Mouse (Mus musculus) forebrain, embryonic 14.5 days (tissue): Measurements from ENCODE around the gene Samd11. TPM values are rescaled to one million over a fixed set of nuclear protein-coding genes. Genes with fewer than 3 reads are reported as not detected.
A peak's percentile ranks its signal among the peaks of the same experiment; 100 is the strongest.

Experiments
- ATAC-seq: fragments of 200-750 bp; cut with Nextera tagmentation; 2 replicates; pipeline ENCODE4 v1.8.0; 2017; ENCODE audit warnings: mild to moderate bottlenecking, moderate library complexity
- DNase-seq: peaks from one replicate; pipeline ENCODE4 v3.0.0-alpha.2; 2015; ENCODE audit warnings: low spot score
- H3K27ac ChIP-seq: fragments of 300-500 bp; sonication (generic); 2 replicates; pipeline ENCODE4 v1.5.1; 2014; ENCODE audit warnings: low read depth, mild to moderate bottlenecking, control low read depth, low read length, moderate library complexity
- H3K27me3 ChIP-seq: fragments of 300-500 bp; sonication (generic); replicated peaks from 2 replicates; pipeline ENCODE4 v1.6.1; 2014; ENCODE audit warnings: low read length, control low read depth, mixed read lengths; ENCODE audit not compliant: control insufficient read depth, insufficient read depth
- H3K36me3 ChIP-seq: fragments of 300-500 bp; sonication (generic); 2 replicates; pipeline ENCODE4 v1.6.1; 2014; ENCODE audit warnings: low read length, control low read depth; ENCODE audit not compliant: control insufficient read depth, insufficient read depth
- H3K4me1 ChIP-seq: fragments of 300-500 bp; sonication (generic); 2 replicates; pipeline ENCODE4 v1.6.1; 2014; ENCODE audit warnings: antibody characterized with exemption, low read length, control low read depth; ENCODE audit not compliant: control insufficient read depth, insufficient read depth
- H3K4me2 ChIP-seq: fragments of 300-500 bp; sonication (generic); 2 replicates; pipeline ENCODE4 v1.6.1; 2014; ENCODE audit warnings: mild to moderate bottlenecking, control low read depth, low read length
- H3K4me3 ChIP-seq: fragments of 300-500 bp; sonication (generic); 2 replicates; pipeline ENCODE4 v1.5.1; 2014; ENCODE audit warnings: low read depth, low read length, control low read depth
- H3K9ac ChIP-seq: fragments of 300-500 bp; sonication (generic); 2 replicates; pipeline ENCODE4 v1.6.1; 2014; ENCODE audit warnings: mild to moderate bottlenecking, low read length, control low read depth, moderate library complexity
- H3K9me3 ChIP-seq: fragments of 300-500 bp; sonication (generic); replicated peaks from 2 replicates; pipeline ENCODE4 v1.6.1; 2016; ENCODE audit warnings: low read length, control low read depth, mixed read lengths; ENCODE audit not compliant: control insufficient read depth
- WGBS: fragments of 180-500 bp; shearing (Covaris S2); extraction: QIAGEN DNeasy Blood & Tissue Kit; methylation state at CpG from one replicate; pipeline ENCODE4 v1.1.7; 2014; 5-methylcytosine and 5-hydroxymethylcytosine counted together
- polyA plus RNA-seq: library from polyadenylated mRNA; unstranded; fragments of >200 nt; fragmentation: Nextera tagmentation; extraction: Ambion mirVana; gene quantifications from 2 replicates; pipeline ENCODE4 v1.2.1, GENCODE M21; 2014

The Samd11 gene
- polyA plus RNA-seq, 1 experiment from 2014 or later = 1.2 TPM

DNA sequence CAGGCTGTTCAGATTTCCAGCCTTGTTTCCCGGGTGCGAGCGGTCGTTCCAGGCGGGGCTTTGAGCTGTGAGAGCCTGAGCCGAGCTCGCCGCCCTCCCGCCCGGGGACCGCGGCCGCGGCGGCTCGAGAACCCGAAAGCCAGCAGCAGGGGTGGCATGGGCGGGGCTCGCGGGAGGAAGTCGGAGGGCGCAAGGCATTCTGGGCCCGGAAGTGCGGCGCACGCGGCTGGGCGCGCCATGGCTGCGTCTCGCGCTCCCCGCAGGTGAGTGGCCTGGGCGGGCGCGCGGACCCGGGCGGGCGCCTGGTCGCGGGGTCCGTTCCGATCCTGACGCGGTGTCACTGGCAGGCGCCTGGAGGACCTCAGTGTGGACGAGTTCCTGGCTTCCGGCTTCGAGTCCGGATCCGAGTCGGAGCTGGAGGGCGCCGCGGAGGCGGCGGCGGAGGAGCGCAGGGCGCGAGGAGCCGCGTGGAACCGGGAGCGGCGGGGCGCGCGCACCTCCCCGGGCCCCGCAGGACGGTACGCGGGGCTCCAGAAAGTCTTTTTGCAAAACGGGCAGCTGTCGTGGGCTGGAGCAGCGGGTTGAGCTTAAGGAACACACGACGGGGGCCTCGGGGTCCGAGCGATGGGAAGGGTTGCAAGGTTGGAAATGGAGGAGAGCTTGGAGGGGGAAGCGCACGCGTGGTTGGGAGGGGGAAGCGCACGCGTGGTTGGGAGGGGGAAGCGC is 19.5 kb downstream of the Samd11 start, which contains the start of gene Noc2l:
Gene Noc2l, plus strand, starts transcription at position 203 of the 726 bp plus-strand sequence.
- Histone ChIP-seq H3K4me2 (peak within 1 kb of the TSS; percentile 88), H3K4me3 (peak within 1 kb of the TSS; percentile 94), H3K9me3 (no peaks in the 10 kb centered on the region), H3K27me3 (no peaks in the 10 kb centered on the region), H3K36me3 (peaks cover 60% of the 10 kb centered on the region), H3K27ac (peak within 1 kb of the TSS; percentile 85), H3K9ac (peak within 1 kb of the TSS; percentile 83), H3K4me1 (peaks cover 7% of the 10 kb centered on the region; the same call in 1 of the 2 replicates)
- DNase-seq (peak; percentile 95), ATAC-seq (peak; percentile 92)
- under 1% methylated on average over 79 of the region's 90 CpGs for WGBS

DNA sequence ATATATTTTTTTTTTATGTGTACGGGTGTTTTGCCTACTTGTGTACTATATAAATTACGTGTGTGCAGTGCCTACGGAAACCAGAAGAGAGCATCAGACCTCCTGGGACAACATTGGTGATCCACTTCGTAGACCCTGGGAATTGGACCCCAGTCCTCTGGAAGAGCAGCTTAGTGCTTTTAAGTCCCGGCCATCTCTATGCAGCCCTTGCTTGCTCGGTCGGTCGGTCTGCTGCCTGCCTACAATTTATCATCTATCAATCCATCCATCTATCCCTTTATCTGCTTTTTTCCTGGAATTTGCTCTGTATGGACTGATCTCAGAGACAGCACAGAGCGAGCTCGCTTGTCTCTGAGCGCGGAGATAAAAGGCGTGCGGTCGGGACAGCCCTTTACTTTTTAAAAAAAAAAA is 20.1 kb downstream of the Samd11 start:
- H3K27me3 ChIP-seq = no peaks in the 10 kb centered on the region
- ATAC-seq = peak; percentile 45
- peak overlapping the region; percentile 71 for H3K9ac ChIP-seq
- WGBS = under 1% methylated on average over 15 of the region's 15 CpGs
- H3K9me3 ChIP-seq = no peaks in the 10 kb centered on the region
- peaks cover 60% of the 10 kb centered on the region for H3K36me3 ChIP-seq
- H3K4me2 ChIP-seq = peak overlapping the region; percentile 88
- peaks cover 7% of the 10 kb centered on the region; the same call in 1 of the 2 replicates for H3K4me1 ChIP-seq
- DNase-seq = peak; percentile 88
- H3K27ac ChIP-seq = peak overlapping the region; percentile 85
- peak overlapping the region; percentile 94 for H3K4me3 ChIP-seq

DNA sequence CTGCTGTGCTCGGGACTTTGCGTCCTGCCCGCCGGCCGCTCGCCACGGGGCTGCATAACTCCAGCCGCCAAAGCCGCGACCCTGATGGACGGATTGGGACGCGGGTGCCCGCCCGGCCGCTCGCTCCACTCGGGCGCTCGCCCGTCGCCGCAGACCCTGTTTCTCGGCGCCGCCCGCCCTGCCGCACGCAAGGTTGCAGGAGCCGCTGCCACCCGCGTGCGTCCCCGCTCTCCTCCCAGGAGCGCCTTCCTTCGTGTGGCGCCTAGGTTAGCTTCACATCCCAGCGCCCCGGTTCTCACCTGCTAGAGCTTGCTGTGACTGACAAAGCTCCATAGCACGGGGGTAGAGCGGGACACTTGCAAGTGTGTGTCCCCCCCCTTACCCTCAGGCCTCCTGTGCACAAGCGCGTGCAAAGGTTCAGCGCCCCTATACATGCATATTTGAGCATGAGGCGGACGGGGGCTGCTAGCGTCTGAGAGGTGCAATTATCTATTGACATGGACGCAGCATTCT is 20.7 kb downstream of the Samd11 start, which contains the start of gene Plekhn1:
Gene Plekhn1, minus strand, starts transcription at position 157 of the 513 bp plus-strand sequence.
- under 1% methylated on average over 38 of the region's 48 CpGs for WGBS
- ATAC-seq (peak; percentile 58), DNase-seq (peak; percentile 84)
- Histone ChIP-seq H3K27ac (peak within 1 kb of the TSS; percentile 85), H3K27me3 (no peaks in the 10 kb centered on the region), H3K36me3 (peaks cover 60% of the 10 kb centered on the region), H3K4me1 (peaks cover 7% of the 10 kb centered on the region; the same call in 1 of the 2 replicates), H3K4me2 (peak within 1 kb of the TSS; percentile 88), H3K9ac (peak within 1 kb of the TSS; percentile 83), H3K9me3 (no peaks in the 10 kb centered on the region), H3K4me3 (peak within 1 kb of the TSS; percentile 94)

DNA sequence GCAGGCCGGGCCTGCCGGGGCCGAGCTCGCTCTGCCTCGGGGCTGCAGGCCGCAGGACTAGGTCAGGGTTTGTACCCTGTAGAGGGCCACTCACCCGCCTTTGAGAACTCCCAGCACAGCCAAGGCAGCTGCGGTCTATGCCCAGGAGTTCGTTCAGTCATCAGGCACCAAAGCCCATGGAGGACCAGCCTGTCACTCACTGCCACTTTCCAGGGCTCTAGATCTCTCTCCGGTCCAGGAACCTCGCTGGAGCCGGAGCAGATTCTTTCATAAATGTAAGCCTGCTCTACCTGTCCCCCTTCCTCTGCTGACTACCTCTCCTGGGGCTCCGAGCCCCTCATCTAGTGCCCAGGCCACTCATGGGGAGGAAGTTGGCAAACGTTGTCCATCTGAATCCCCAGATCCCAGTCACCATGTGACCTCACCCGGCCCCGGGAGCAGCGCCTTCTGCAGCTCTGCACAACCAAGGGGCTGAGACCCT is 21.4 kb downstream of the Samd11 start:
- ATAC-seq = no peak
- Histone ChIP-seq H3K9ac (peak overlapping the region; percentile 83), H3K27ac (peak overlapping the region; percentile 80; the same call in 1 of the 2 replicates), H3K9me3 (no peaks in the 10 kb centered on the region), H3K27me3 (no peaks in the 10 kb centered on the region), H3K4me1 (peaks cover 7% of the 10 kb centered on the region; the same call in 1 of the 2 replicates), H3K36me3 (peaks cover 59% of the 10 kb centered on the region), H3K4me3 (peak overlapping the region; percentile 94), H3K4me2 (peak overlapping the region; percentile 88)
- under 1% methylated on average over 17 of the region's 17 CpGs for WGBS
- no peak for DNase-seq

DNA sequence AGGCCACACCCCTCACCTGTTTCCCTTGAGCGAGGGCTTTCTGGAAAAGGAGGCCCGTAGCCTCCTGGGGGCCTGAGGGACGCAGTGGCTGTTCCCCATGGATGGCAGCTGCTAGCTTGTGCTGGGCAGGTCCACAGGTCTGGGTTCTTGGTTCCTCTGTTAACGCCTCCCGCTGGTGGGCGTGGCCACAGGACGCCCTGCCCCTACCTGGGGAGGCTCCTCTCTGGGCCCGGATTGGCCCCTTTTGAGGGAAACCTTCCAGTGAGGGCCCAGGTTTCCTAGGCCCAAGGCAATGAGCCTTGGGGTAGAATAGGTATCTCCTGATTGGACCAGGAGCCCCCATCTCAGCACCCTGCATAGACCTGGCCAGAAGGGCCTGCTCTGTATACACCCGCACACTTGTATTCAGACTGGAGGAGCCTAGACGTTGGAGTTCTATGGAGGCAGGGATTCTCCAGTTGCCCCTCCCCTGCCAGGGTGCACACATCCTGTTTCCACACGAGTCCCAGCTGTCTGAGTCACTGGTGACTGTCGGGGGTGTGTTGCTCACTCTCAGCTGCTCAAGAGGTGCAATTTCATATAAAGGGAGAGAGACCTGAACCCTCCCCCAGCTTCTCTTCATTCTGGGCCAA is 26.9 kb downstream of the Samd11 start:
- no peak for DNase-seq
- 0 out of 2 replicates have a peak overlapping the region, but pooled peaks have one; percentile 3 for H3K4me2 ChIP-seq
- 24% methylated on average over 12 of the region's 12 CpGs for WGBS
- H3K9ac ChIP-seq = no peak overlapping the region
- H3K4me1 ChIP-seq = peaks cover 2% of the 10 kb centered on the region; the same call in 1 of the 2 replicates
- H3K27ac ChIP-seq = no peak overlapping the region
- H3K36me3 ChIP-seq = peaks cover 41% of the 10 kb centered on the region
- no peaks in the 10 kb centered on the region for H3K9me3 ChIP-seq
- ATAC-seq = peak; percentile 55
- H3K27me3 ChIP-seq = no peaks in the 10 kb centered on the region
- no peak overlapping the region for H3K4me3 ChIP-seq

DNA sequence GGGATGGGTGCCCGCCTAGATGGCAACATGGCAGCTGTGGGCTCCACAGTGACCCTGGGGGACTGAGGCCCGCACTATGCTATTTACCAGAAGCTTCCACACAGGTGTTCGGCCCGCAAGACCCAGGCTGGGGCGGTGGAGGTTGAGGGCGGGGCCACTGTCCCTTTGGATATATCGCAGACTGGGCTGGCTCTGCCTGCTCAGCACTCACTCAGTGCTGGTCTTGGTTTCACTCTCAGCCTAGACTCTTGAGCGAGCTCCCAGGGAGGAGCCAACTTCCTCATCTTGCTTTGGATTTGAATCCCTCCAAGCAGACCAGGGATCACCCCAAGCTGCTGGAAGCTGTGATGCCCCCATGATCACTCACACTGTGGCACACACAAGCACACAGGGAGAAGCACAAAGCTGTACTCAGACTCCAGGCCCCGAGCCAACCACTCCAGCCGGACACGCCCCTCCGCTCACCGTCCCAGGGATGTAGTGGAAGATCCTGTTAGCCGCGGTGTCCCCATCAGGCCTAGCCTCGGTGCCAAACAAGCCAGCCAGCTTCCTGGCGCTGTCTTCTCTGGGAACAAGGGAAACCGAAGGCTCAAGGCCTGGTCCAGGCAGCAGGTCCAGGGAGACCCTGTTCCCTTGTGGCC is 27.6 kb downstream of the Samd11 start:
- H3K4me2 ChIP-seq = 0 out of 2 replicates have a peak overlapping the region, but pooled peaks have one; percentile 3
- no peaks in the 10 kb centered on the region for H3K4me1 ChIP-seq
- H3K9me3 ChIP-seq = no peaks in the 10 kb centered on the region
- peak; percentile 35; the same call in 1 of the 2 replicates for ATAC-seq
- peaks cover 37% of the 10 kb centered on the region for H3K36me3 ChIP-seq
- peak; percentile 25 for DNase-seq
- no peak overlapping the region for H3K4me3 ChIP-seq
- H3K27ac ChIP-seq = no peak overlapping the region
- H3K9ac ChIP-seq = no peak overlapping the region
- WGBS = 31% methylated on average over 18 of the region's 18 CpGs
- H3K27me3 ChIP-seq = no peaks in the 10 kb centered on the region

DNA sequence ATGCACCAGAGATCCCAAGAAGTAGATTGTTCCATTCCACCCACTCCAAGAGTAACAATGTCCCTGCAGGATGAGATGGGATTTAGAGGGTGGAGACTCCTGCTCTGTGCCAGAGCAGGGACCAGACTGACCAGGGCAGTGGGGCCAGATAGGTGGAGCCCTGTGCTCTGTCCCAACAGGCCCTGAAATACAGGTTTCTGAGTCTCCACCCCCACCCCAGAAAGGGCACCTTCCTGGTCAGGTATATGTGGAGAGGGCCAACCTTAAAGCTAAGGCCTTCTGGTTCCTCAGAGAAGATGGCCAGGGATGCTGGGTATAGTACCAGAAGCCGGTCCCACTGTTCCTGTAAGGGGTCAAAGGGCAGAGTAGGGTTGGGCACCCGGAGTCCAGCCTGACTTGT is 31.2 kb downstream of the Samd11 start:
- Histone ChIP-seq H3K27me3 (no peaks in the 10 kb centered on the region), H3K9me3 (no peaks in the 10 kb centered on the region), H3K9ac (no peak overlapping the region), H3K4me2 (no peak overlapping the region), H3K27ac (no peak overlapping the region), H3K4me3 (no peak overlapping the region), H3K36me3 (peaks cover 10% of the 10 kb centered on the region), H3K4me1 (no peaks in the 10 kb centered on the region)
- DNase-seq = no peak
- WGBS = 74% methylated on average over 2 of the region's 2 CpGs
- no peak for ATAC-seq

DNA sequence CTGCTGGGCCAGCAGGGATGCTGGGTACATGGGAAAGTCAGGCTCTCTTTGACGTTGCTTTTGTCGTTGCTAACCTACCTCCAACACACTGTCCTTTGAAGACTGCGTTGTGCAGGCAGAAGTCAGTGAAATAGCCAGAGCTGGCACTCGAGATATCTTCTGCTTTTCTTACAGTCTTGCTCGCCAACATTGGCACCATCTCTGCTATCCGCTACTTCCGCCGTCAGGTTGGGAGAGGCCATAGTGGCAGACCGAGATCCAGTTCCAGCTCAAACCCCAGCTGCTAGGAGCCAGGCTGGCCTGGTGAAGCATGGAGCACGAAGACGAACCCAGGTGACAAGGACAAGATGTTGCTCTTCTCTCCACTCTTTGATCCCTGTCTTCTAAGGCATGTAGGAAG is 35.5 kb downstream of the Samd11 start:
- no peak overlapping the region for H3K4me3 ChIP-seq
- no peak overlapping the region for H3K4me2 ChIP-seq
- WGBS = 88% methylated on average over 11 of the region's 11 CpGs
- H3K9me3 ChIP-seq = no peaks in the 10 kb centered on the region
- DNase-seq (no peak), ATAC-seq (no peak)
- H3K36me3 ChIP-seq = peaks cover 9% of the 10 kb centered on the region; the same call in 1 of the 2 replicates
- H3K9ac ChIP-seq = no peak overlapping the region
- H3K4me1 ChIP-seq = no peaks in the 10 kb centered on the region
- no peaks in the 10 kb centered on the region for H3K27me3 ChIP-seq
- no peak overlapping the region for H3K27ac ChIP-seq
